Mouse (Mus musculus): ENCODE measurements around the gene Vcpkmt. TPM values are rescaled to one million over a fixed set of nuclear protein-coding genes. Genes with fewer than 3 reads are reported as not detected.
A peak's percentile ranks its signal among the peaks of the same experiment; 100 is the strongest.
"Not testable (repeated sequence)": the region's sequence is repeated elsewhere in the genome, so short reads cannot be mapped to it uniquely, and the experiment has no call there.

Gene Vcpkmt
- total RNA-seq (2022), result 1 to 10 TPM; 2.7 to 3.7 (median 3.3) TPM

GRCm38 (mm10) chr12:69582613-69583269 is at the start of gene Vcpkmt:
Vcpkmt (minus strand) TSS chr12:69583028.
- DNase-seq (ENCODE audit: low spot score), result peak; percentile 85

GRCm38 (mm10) chr12:69618590-69618989 is 35.8 kb upstream of the Vcpkmt start:
- DNase-seq (ENCODE audit: low spot score), result not testable (repeated sequence)

GRCm38 (mm10) chr12:69604367-69604766 is 21.5 kb upstream of the Vcpkmt start:
- DNase-seq (ENCODE audit: low spot score), result no peak

GRCm38 (mm10) chr12:69597446-69597845 is 14.6 kb upstream of the Vcpkmt start:
- DNase-seq (ENCODE audit: low spot score), result no peak

GRCm38 (mm10) chr12:69593130-69593529 is 10.3 kb upstream of the Vcpkmt start:
- DNase-seq (ENCODE audit: low spot score), result no peak

GRCm38 (mm10) chr12:69583270-69583629 is 422 bp upstream of the Vcpkmt start:
- DNase-seq (ENCODE audit: low spot score), result no peak

GRCm38 (mm10) chr12:69582216-69582612 is 614 bp downstream of the Vcpkmt start:
- DNase-seq (ENCODE audit: low spot score), result no peak

GRCm38 (mm10) chr12:69579623-69580022 is 3.2 kb downstream of the Vcpkmt start:
- DNase-seq (ENCODE audit: low spot score), result no peak

GRCm38 (mm10) chr12:69576120-69576627 is 6.7 kb downstream of the Vcpkmt start:
- DNase-seq (ENCODE audit: low spot score), result no peak

- DNase-seq (ENCODE audit: low spot score), result peak; percentile 88
Measured at GRCm38 (mm10) chr12:69573916-69574881, 8.6 kb downstream of the Vcpkmt start.

GRCm38 (mm10) chr12:69573271-69573670 is 9.6 kb downstream of the Vcpkmt start:
- DNase-seq (ENCODE audit: low spot score), result no peak

- no peak for DNase-seq (ENCODE audit: low spot score)
Measured at GRCm38 (mm10) chr12:69569926-69570325, 12.9 kb downstream of the Vcpkmt start.

- no peak for DNase-seq (ENCODE audit: low spot score)
Measured at GRCm38 (mm10) chr12:69568266-69568665, 14.6 kb downstream of the Vcpkmt start.

GRCm38 (mm10) chr12:69561006-69561405 is 21.8 kb downstream of the Vcpkmt start:
- not testable (repeated sequence) for DNase-seq (ENCODE audit: low spot score)

- no peak for DNase-seq (ENCODE audit: low spot score)
Measured at GRCm38 (mm10) chr12:69556221-69556861, 26.5 kb downstream of the Vcpkmt start.

- no peak for DNase-seq (ENCODE audit: low spot score)
Measured at GRCm38 (mm10) chr12:69545456-69546178, 37.2 kb downstream of the Vcpkmt start.

GRCm38 (mm10) chr12:69544994-69545393 is 37.8 kb downstream of the Vcpkmt start:
- DNase-seq (ENCODE audit: low spot score), result no peak

- no peak for DNase-seq (ENCODE audit: low spot score)
Measured at GRCm38 (mm10) chr12:69544562-69544961, 38.3 kb downstream of the Vcpkmt start.

- DNase-seq (ENCODE audit: low spot score), result no peak
Measured at GRCm38 (mm10) chr12:69542376-69542775, 40.5 kb downstream of the Vcpkmt start.

- no peak for DNase-seq (ENCODE audit: low spot score)
Measured at GRCm38 (mm10) chr12:69541663-69542062, 41.2 kb downstream of the Vcpkmt start.

GRCm38 (mm10) chr12:69539353-69539752 is 43.5 kb downstream of the Vcpkmt start:
- DNase-seq (ENCODE audit: low spot score), result no peak
